Mouse (Mus musculus): ENCODE results near the gene Cc2d1b.
A peak's percentile ranks its signal among the peaks of the same experiment; 100 is the strongest.

The Cc2d1b gene

DNA sequence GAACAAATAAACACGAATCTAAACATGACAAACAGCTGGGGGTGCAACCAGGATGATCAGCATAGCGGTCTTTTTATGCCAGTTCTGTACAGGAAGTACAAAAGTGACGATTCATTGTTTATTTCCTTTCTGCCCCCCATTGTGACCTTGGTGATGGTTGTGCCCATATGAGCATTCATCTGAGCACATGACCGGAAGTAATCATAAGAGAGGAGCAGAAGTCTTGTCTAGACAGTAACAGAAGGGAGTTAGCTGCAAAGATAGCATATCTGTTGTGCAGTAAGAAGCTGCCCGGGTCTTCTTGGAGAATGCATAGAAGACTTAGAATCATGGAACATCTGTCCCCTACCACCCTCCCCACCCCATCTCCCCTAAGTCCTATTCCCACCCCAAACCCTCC, 19.0 kb downstream of the Cc2d1b start:
- DNase-seq (ENCODE audit: low read depth) = no peak

DNA sequence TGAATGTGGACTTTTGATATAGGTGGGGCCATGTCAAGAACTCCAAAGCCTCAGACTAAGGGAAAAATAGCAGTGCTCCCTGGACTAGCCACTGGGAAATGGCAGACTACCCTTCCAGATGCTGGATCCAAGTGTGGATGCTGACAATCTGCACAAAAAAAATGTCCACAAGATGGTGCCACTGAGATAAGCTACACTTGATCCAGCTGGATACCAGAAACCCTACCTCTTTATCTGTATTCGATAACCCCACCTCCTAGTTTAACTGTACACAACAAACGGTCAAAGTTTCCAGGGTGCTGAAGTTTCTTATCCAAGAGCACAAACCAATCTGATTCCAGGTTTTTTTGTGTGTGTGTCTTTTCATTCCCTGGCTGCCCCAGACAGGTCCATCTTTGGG, 44.7 kb downstream of the Cc2d1b start:
- DNase-seq (ENCODE audit: low read depth) = peak; percentile 7
